In genomic region chr4:59160959-59161670, GRCm38 (mm10) we compare ENCODE assay signal across 21 mouse cellular contexts. TPM values are rescaled to one million over a fixed set of nuclear protein-coding genes. Genes with fewer than 3 reads are reported as not detected.
"Had no signal": no experiment of that assay in that cellular context is flagged by ENCODE, and none has a peak within 500 bp of the region (broad histone marks: within the 10 kb centered on the region; RNA-seq: fewer than 3 reads in every experiment).

No protein-coding gene starts in this region.

- DNase-seq: kidney, adult 8-10 months; kidney, postnatal 4 days; liver; liver, embryonic 13.5 days; liver, postnatal 0 days; midbrain, embryonic 14.5 days; thymus, adult 2 months; thymus, postnatal 25 days had no signal

- H3K4me2 ChIP-seq: limb, embryonic 12.5 days; liver, embryonic 13.5 days; neural tube, embryonic 15.5 days had no signal

- H3K27me3 ChIP-seq: limb, embryonic 12.5 days; liver, embryonic 13.5 days; neural tube, embryonic 15.5 days had no signal

- H3K36me3 ChIP-seq: limb, embryonic 12.5 days; liver, embryonic 13.5 days; midbrain, embryonic 10.5 days; neural tube, embryonic 15.5 days had no signal

- H3K4me1 ChIP-seq: limb, embryonic 12.5 days; midbrain, embryonic 10.5 days; neural tube, embryonic 15.5 days had no signal

- H3K9ac ChIP-seq: limb, embryonic 12.5 days; liver, embryonic 13.5 days; liver, postnatal 0 days; neural tube, embryonic 15.5 days had no signal

- H3K9me3 ChIP-seq: limb, embryonic 12.5 days; liver, embryonic 13.5 days; midbrain, embryonic 10.5 days; neural tube, embryonic 15.5 days had no signal

- ATAC-seq: intestine, postnatal 0 days; liver, postnatal 0 days had no signal

- H3K4me3 ChIP-seq: layer of hippocampus, adult 2 months; limb, embryonic 12.5 days; liver, embryonic 13.5 days; midbrain, embryonic 10.5 days; myocyte; neural tube, embryonic 15.5 days had no signal

- H3K27ac ChIP-seq: layer of hippocampus, adult 2 months; limb, embryonic 12.5 days; liver, embryonic 13.5 days; midbrain, embryonic 10.5 days; neural tube, embryonic 15.5 days; stomach, postnatal 0 days had no signal

RNA-seq across cellular contexts. Expression of gene AI481877, which starts 22.3 kb away (rescaled TPM):
- total RNA-seq: layer of hippocampus, adult 2 months; layer of hippocampus, postnatal 10 days; left cerebral cortex, postnatal 36 days; megakaryocyte progenitor cell, adult 5-6 weeks had no signal
- polyA plus RNA-seq: intestine, postnatal 0 days; kidney, embryonic 16.5 days; liver, embryonic 13.5 days; liver, postnatal 0 days; midbrain, embryonic 10.5 days; midbrain, embryonic 14.5 days; neural tube, embryonic 11.5 days; thymus, adult 2 months; urinary bladder, adult 2 months had no signal
